Mouse (Mus musculus): ENCODE measurements around the gene Olfr988.
"Not testable (repeated sequence)": the region's sequence is repeated elsewhere in the genome, so short reads cannot be mapped to it uniquely, and the experiment has no call there.

The Olfr988 gene

GRCm38 (mm10) chr2:85363127-85363526, at the start of gene Olfr988:
TSS of gene Olfr988 (minus strand) at chr2:85363227.
- DNase-seq (ENCODE audit: low read depth, low spot score), result not testable (repeated sequence)

DNA sequence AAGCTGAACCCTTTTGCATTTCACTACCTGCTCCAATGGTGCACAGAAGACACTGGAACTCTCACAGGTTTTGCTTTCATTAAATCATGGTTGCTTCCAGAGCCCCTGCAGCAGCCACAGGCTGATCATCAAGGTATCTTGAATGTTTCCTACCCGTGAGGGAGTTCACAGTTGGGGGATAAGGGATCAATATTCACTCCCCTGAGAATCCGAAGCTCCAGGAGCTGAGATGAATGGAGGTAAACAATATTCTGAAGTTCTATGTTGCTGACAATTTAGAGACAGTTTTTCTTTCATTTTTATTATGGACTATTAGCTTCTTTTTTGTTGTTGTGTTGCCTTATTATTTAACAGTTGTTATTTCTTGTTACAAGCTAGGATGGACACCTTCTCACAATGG, 46.3 kb upstream of the Olfr988 start, which contains the start of gene Olfr992:
TSS of gene Olfr992 (minus strand) at position 101 of the 400 bp plus-strand sequence.
- DNase-seq (ENCODE audit: low read depth, low spot score), result no peak

- DNase-seq (ENCODE audit: low read depth, low spot score), result no peak
Measured at GRCm38 (mm10) chr2:85339972-85340371, 23.1 kb downstream of the Olfr988 start.

GRCm38 (mm10) chr2:85339215-85339614, 23.8 kb downstream of the Olfr988 start, which contains the start of gene Olfr987:
TSS of gene Olfr987 (minus strand) at chr2:85339315.
- DNase-seq (ENCODE audit: low read depth, low spot score), result not testable (repeated sequence)

DNA sequence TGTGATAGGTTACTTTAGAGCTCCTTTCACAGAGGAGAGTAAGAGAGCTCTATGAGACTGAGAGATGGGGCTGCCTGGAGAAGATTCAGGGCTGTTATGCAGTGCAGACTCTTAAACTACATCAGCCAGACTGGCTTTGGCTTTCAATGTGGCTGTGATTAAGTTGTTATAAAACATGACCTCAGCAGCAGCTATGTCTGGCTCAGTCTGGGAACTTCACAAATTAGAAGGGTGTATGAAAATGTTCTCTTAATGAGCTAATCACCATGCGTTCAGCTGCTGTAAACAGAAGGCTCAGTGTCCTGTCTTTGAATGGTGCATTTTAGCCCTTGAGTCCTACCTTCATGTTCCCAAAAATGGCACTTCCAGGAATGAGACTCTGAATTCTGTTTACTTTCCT, 43.9 kb downstream of the Olfr988 start:
- no peak for DNase-seq (ENCODE audit: low read depth, low spot score)

Measured in WW6 (cell line).